Mouse (Mus musculus) brain, embryonic 14.5 days (tissue): ENCODE measurements at regions not wholly inside any gene's neighbourhood (a gene's known extent, or its start where the extent isn't known, plus 50 kb on each side); places are given as distances from the start of the nearest gene placed in this dataset.

Experiments used
- CTCF ChIP-seq: fragments of 200-500 bp; IDR thresholded peaks from 2 replicates; pipeline ENCODE4 v1.5.1; 2012; ENCODE audit warnings: inconsistent platforms, mild to moderate bottlenecking, moderate library complexity, borderline replicate concordance; ENCODE audit not compliant: insufficient read depth, insufficient read length; ENCODE audit errors: extremely low read depth
- POLR2A ChIP-seq: fragments of 200-500 bp; IDR thresholded peaks from 2 replicates; pipeline ENCODE4 v1.6.1; 2012; ENCODE audit warnings: mild to moderate bottlenecking, inconsistent platforms, borderline replicate concordance; ENCODE audit not compliant: poor library complexity, insufficient read depth, insufficient read length, severe bottlenecking; ENCODE audit errors: extremely low read depth

GRCm38 (mm10) chr12:92483984-92484383 is 635.0 kb upstream of the Sel1l start:
- TF ChIP-seq CTCF (no peak), POLR2A (no peak)
